Mouse (Mus musculus) adrenal gland, adult 2 months (tissue): ENCODE data around the gene Prg2. TPM values are rescaled to one million over a fixed set of nuclear protein-coding genes. Genes with fewer than 3 reads are reported as not detected.

Source experiments
- DNase-seq: peaks from one replicate; pipeline ENCODE4 v3.0.0; 2021
- polyA plus RNA-seq: library from polyadenylated mRNA; depleted of rRNA; stranded (reverse); fragments of >200 nt; gene quantifications from 2 replicates; pipeline ENCODE4 v1.2.3, GENCODE M21; 2012; rRNA removed
- total RNA-seq, 2 experiments: library from RNA; stranded (reverse); gene quantifications; 2 replicates each; pipeline ENCODE4 v1.2.3; 2021

The Prg2 gene
- total and polyA plus RNA-seq, 3 experiments: not detected

DNA sequence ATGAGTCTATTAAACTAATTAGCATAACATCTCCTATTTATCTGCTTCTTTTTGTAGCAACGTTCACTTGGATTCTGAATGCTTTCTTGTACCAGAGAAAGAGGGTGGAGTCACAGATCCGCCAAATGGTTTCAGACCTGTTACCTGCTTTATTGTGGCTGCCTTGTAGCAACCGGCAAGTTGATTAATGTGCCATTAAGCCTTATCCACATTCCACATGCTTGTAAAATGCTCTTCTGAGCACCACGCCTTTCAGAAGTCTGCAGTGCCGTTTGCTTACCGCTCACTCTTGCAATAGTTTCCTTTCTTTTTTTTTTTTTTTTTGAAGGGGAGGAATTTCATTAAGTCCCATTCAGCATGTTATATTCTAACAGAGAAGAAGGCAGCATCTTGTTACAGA lies 49.6 kb downstream of the Prg2 start:
- no peak for DNase-seq

DNA sequence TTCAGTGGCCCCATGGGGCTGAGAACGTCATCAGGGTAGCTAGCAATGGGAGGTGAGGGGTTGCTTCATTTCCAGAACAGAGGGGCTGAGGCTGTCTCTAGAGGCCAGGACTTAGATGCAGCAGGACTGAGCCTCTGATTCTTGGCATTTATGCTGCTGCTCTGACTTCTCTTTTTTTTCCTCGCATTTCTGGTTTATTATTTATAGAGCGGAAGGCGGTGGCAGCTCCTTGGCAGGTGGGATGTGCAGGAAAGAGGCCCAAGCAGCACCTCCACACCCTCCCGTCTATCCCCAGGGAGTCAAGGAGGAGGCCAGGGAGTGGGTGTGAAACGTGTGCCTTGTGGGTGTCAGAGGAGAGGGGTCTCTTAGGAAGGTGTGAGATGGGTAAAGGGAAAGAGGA lies 50.7 kb downstream of the Prg2 start:
- no peak for DNase-seq

DNA sequence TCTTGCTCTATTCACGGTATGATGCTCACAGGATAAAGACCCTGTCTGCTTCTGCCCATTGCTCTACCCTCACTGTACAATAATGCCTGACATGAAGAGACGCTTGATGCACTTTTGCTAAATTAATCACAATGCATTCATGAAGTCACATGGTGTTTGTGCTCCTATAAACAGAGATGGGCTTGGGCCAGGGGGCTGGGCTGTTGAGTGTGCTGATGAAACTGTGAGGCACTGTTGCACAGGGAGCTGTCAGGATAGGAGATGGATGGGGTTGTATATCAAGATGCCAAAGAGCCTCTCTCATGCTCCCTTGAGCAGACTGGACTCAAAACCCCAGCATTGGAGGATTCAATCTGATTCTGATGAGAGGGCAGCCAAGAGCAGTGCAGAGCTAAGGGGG lies 52.9 kb downstream of the Prg2 start:
- DNase-seq: no peak

Other genes starting within 250 kb of the Prg2 start
- gene Ypel4, start 246.4 kb upstream of the Prg2 start, total RNA-seq: 1 to 10 TPM; 3.8 to 7.2 TPM
- gene Ypel4, start 246.4 kb upstream of the Prg2 start, polyA plus RNA-seq: 9.8 and 17.2 TPM in 2 replicates
- gene Gm19426, start 236.8 kb upstream of the Prg2 start, total RNA-seq: 1 to 10 TPM in 1 of 2 experiments, under 1 TPM in 1; 0.98 to 2.6 TPM
- gene Gm19426, start 236.8 kb upstream of the Prg2 start, polyA plus RNA-seq: 0.65 and 1.0 TPM in 2 replicates
- 100 to 1,000 TPM in 1 of 2 experiments, 10 to 100 TPM in 1; 91.2 to 127 TPM for gene Serping1, start 205.0 kb upstream of the Prg2 start, total RNA-seq
- 129 and 154 TPM in 2 replicates for gene Serping1, start 205.0 kb upstream of the Prg2 start, polyA plus RNA-seq
- gene Ube2l6, start 181.6 kb upstream of the Prg2 start, total RNA-seq: 10 to 100 TPM; 15.7 to 18.8 TPM
- gene Ube2l6, start 181.6 kb upstream of the Prg2 start, polyA plus RNA-seq: 13.8 and 15.1 TPM in 2 replicates
- not detected for gene Smtnl1, start 157.8 kb upstream of the Prg2 start, total RNA-seq
- gene Smtnl1, start 157.8 kb upstream of the Prg2 start, polyA plus RNA-seq: not detected in 2 replicates
- gene Timm10, start 153.5 kb upstream of the Prg2 start, total RNA-seq: 10 to 100 TPM; 38.5 to 59.6 TPM
- gene Timm10, start 153.5 kb upstream of the Prg2 start, polyA plus RNA-seq: 17.0 and 19.2 TPM in 2 replicates
- gene Slc43a1, start 141.6 kb upstream of the Prg2 start, total RNA-seq: 10 to 100 TPM in 1 of 2 experiments, 1 to 10 TPM in 1; 4.4 to 12.7 TPM
- 10.1 and 14.3 TPM in 2 replicates for gene Slc43a1, start 141.6 kb upstream of the Prg2 start, polyA plus RNA-seq
- gene Rtn4rl2, start 93.8 kb upstream of the Prg2 start, total RNA-seq: 1 to 10 TPM; 1.1 to 1.5 TPM
- gene Rtn4rl2, start 93.8 kb upstream of the Prg2 start, polyA plus RNA-seq: 11.5 and 17.5 TPM in 2 replicates
- 10 to 100 TPM; 62.5 to 80.9 TPM for gene Slc43a3, start 43.9 kb upstream of the Prg2 start, total RNA-seq
- gene Slc43a3, start 43.9 kb upstream of the Prg2 start, polyA plus RNA-seq: 57.5 and 59.7 TPM in 2 replicates
- gene Prg3, start 7.8 kb downstream of the Prg2 start, total RNA-seq: not detected
- not detected in 2 replicates for gene Prg3, start 7.8 kb downstream of the Prg2 start, polyA plus RNA-seq
- gene Ssrp1, start 56.8 kb downstream of the Prg2 start, total RNA-seq: 100 to 1,000 TPM; 105 to 125 TPM
- gene Ssrp1, start 56.8 kb downstream of the Prg2 start, polyA plus RNA-seq: 78.7 and 92.2 TPM in 2 replicates
- 1 to 10 TPM; 1.1 to 1.4 TPM for gene P2rx3, start 57.0 kb downstream of the Prg2 start, total RNA-seq
- 0.54 and 0.83 TPM in 2 replicates for gene P2rx3, start 57.0 kb downstream of the Prg2 start, polyA plus RNA-seq
- gene Tnks1bp1, start 67.6 kb downstream of the Prg2 start, total RNA-seq: 100 to 1,000 TPM in 1 of 2 experiments, 10 to 100 TPM in 1; 87.8 to 114 TPM
- 66.5 and 78.9 TPM in 2 replicates for gene Tnks1bp1, start 67.6 kb downstream of the Prg2 start, polyA plus RNA-seq
- gene Aplnr, start 155.8 kb downstream of the Prg2 start, total RNA-seq: 10 to 100 TPM in 1 of 2 experiments, 1 to 10 TPM in 1; 7.7 to 14.3 TPM
- gene Aplnr, start 155.8 kb downstream of the Prg2 start, polyA plus RNA-seq: 9.4 and 12.1 TPM in 2 replicates
- gene Lrrc55, start 216.7 kb downstream of the Prg2 start, total RNA-seq: 10 to 100 TPM; 17.0 to 18.2 TPM
- 13.2 and 14.3 TPM in 2 replicates for gene Lrrc55, start 216.7 kb downstream of the Prg2 start, polyA plus RNA-seq